Mouse (Mus musculus) lung, embryonic 16.5 days (tissue): ENCODE data around the gene Amot. TPM values are rescaled to one million over a fixed set of nuclear protein-coding genes. Genes with fewer than 3 reads are reported as not detected.
A peak's percentile ranks its signal among the peaks of the same experiment; 100 is the strongest.

Experiments used
- ATAC-seq: fragments of 200-750 bp; cut with Nextera tagmentation; 2 replicates; pipeline ENCODE4 v1.8.0; 2017; ENCODE audit warnings: low read depth, mild to moderate bottlenecking, moderate library complexity
- H3K27ac ChIP-seq: fragments of 300-500 bp; sonication (generic); 2 replicates; pipeline ENCODE4 v1.5.1; 2014; ENCODE audit warnings: mild to moderate bottlenecking, control low read depth, low read length
- H3K27me3 ChIP-seq: fragments of 300-500 bp; sonication (generic); 2 replicates; pipeline ENCODE4 v1.6.1; 2014; ENCODE audit warnings: low read depth, low read length, mixed read lengths; ENCODE audit not compliant: control insufficient read depth, insufficient read depth
- H3K36me3 ChIP-seq: fragments of 300-500 bp; sonication (generic); 2 replicates; pipeline ENCODE4 v1.6.1; 2014; ENCODE audit warnings: low read length; ENCODE audit not compliant: control insufficient read depth, insufficient read depth
- H3K4me1 ChIP-seq: fragments of 300-500 bp; sonication (generic); replicated peaks from 2 replicates; pipeline ENCODE4 v1.6.1; 2014; ENCODE audit warnings: low read length, mixed read lengths; ENCODE audit not compliant: control insufficient read depth, insufficient read depth
- H3K4me2 ChIP-seq: fragments of 300-500 bp; sonication (generic); 2 replicates; pipeline ENCODE4 v1.6.1; 2014; ENCODE audit warnings: low read depth, low read length, control low read depth
- H3K4me3 ChIP-seq: fragments of 300-500 bp; sonication (generic); 2 replicates; pipeline ENCODE4 v1.5.1; 2014; ENCODE audit warnings: mild to moderate bottlenecking, low read length, control low read depth
- H3K9ac ChIP-seq: fragments of 300-500 bp; sonication (generic); 2 replicates; pipeline ENCODE4 v1.6.1; 2014; ENCODE audit warnings: low read length, control low read depth
- H3K9me3 ChIP-seq: fragments of 300-500 bp; sonication (generic); 2 replicates; pipeline ENCODE4 v1.6.1; 2016; ENCODE audit warnings: low read length; ENCODE audit not compliant: control insufficient read depth
- WGBS: fragments of 180-500 bp; shearing (Covaris S2); extraction: QIAGEN DNeasy Blood & Tissue Kit; methylation state at CpG from one replicate; pipeline ENCODE4 v1.1.7; 2014; 5-methylcytosine and 5-hydroxymethylcytosine counted together
- polyA plus RNA-seq: library from polyadenylated mRNA; unstranded; fragments of >200 nt; fragmentation: Nextera tagmentation; extraction: Ambion mirVana; gene quantifications from 2 replicates; pipeline ENCODE4 v1.2.1, GENCODE M21; 2015

Amot gene
- polyA plus RNA-seq, 1 experiment from 2014 or later = 7.3 TPM

- Histone ChIP-seq H3K27ac (no peak overlapping the region), H3K27me3 (no peaks in the 10 kb centered on the region), H3K9ac (no peak overlapping the region), H3K4me3 (no peak overlapping the region), H3K4me2 (no peak overlapping the region), H3K9me3 (no peaks in the 10 kb centered on the region), H3K4me1 (no peaks in the 10 kb centered on the region), H3K36me3 (no peaks in the 10 kb centered on the region)
- WGBS = 58% methylated on average over 3 of the region's 3 CpGs
- no peak for ATAC-seq
These were observed 5.7 kb upstream of the Amot start for GRCm38 (mm10) chrX:145510675-145511074.

GRCm38 (mm10) chrX:145505457-145506201, 648 bp upstream of the Amot start:
- peak overlapping the region; percentile 58 for H3K4me2 ChIP-seq
- peak overlapping the region; percentile 55 for H3K4me3 ChIP-seq
- ATAC-seq = peak; percentile 96
- H3K27me3 ChIP-seq = no peaks in the 10 kb centered on the region
- H3K4me1 ChIP-seq = no peaks in the 10 kb centered on the region
- H3K27ac ChIP-seq = peak overlapping the region; percentile 76
- no peaks in the 10 kb centered on the region for H3K9me3 ChIP-seq
- H3K9ac ChIP-seq = peak overlapping the region; percentile 51
- H3K36me3 ChIP-seq = no peaks in the 10 kb centered on the region
- 20% methylated on average over 14 of the region's 14 CpGs for WGBS

GRCm38 (mm10) chrX:145501666-145502355, 3.2 kb downstream of the Amot start:
- no peaks in the 10 kb centered on the region for H3K27me3 ChIP-seq
- H3K4me2 ChIP-seq = no peak overlapping the region
- 66% methylated on average over 8 of the region's 8 CpGs for WGBS
- H3K9ac ChIP-seq = no peak overlapping the region
- no peaks in the 10 kb centered on the region for H3K9me3 ChIP-seq
- H3K27ac ChIP-seq = no peak overlapping the region
- no peak overlapping the region for H3K4me3 ChIP-seq
- ATAC-seq = no peak
- no peaks in the 10 kb centered on the region for H3K4me1 ChIP-seq
- no peaks in the 10 kb centered on the region for H3K36me3 ChIP-seq

GRCm38 (mm10) chrX:145499101-145499500, 5.9 kb downstream of the Amot start:
- H3K4me3 ChIP-seq = no peak overlapping the region

DNA sequence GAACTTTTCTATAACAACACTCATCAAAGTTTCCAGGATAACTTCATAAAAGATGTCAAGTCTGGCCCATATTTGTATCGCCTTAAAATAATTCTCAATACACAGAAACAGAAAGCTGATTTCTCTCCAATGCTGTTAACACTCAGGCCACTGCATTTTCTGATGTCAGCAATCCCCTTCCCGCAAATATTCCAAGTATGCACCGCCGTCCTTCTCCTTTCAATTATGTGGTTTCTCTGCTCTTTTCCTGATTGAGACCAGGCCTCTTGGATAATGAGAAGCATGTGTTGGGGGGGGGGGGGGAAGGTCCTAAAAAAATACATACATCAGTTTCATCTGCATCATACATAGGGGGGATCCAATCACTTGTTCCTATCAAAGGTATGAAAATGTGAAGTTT, 6.3 kb downstream of the Amot start:
- H3K27ac ChIP-seq = no peak overlapping the region
- no peak overlapping the region for H3K9ac ChIP-seq
- H3K4me2 ChIP-seq = no peak overlapping the region
- H3K4me1 ChIP-seq = no peaks in the 10 kb centered on the region
- H3K36me3 ChIP-seq = no peaks in the 10 kb centered on the region
- WGBS = 57% methylated on average over 4 of the region's 4 CpGs
- H3K9me3 ChIP-seq = no peaks in the 10 kb centered on the region
- ATAC-seq = no peak
- H3K4me3 ChIP-seq = no peak overlapping the region
- H3K27me3 ChIP-seq = no peaks in the 10 kb centered on the region

More at GRCm38 (mm10) chrX:145499101-145499500, 5.9 kb downstream of the Amot start:
- Histone ChIP-seq H3K27me3 (no peaks in the 10 kb centered on the region), H3K36me3 (no peaks in the 10 kb centered on the region), H3K4me2 (no peak overlapping the region), H3K9ac (no peak overlapping the region), H3K27ac (no peak overlapping the region), H3K9me3 (no peaks in the 10 kb centered on the region), H3K4me1 (no peaks in the 10 kb centered on the region)
- ATAC-seq = no peak
- 55% methylated on average over 2 of the region's 2 CpGs for WGBS

GRCm38 (mm10) chrX:145497486-145497885, 7.5 kb downstream of the Amot start:
- no peak overlapping the region for H3K4me2 ChIP-seq
- H3K9ac ChIP-seq = no peak overlapping the region
- H3K9me3 ChIP-seq = no peaks in the 10 kb centered on the region
- 70% methylated on average over 6 of the region's 6 CpGs for WGBS
- H3K4me3 ChIP-seq = no peak overlapping the region
- H3K36me3 ChIP-seq = no peaks in the 10 kb centered on the region
- H3K27ac ChIP-seq = no peak overlapping the region
- no peaks in the 10 kb centered on the region for H3K27me3 ChIP-seq
- ATAC-seq = peak; percentile 74
- H3K4me1 ChIP-seq = no peaks in the 10 kb centered on the region

DNA sequence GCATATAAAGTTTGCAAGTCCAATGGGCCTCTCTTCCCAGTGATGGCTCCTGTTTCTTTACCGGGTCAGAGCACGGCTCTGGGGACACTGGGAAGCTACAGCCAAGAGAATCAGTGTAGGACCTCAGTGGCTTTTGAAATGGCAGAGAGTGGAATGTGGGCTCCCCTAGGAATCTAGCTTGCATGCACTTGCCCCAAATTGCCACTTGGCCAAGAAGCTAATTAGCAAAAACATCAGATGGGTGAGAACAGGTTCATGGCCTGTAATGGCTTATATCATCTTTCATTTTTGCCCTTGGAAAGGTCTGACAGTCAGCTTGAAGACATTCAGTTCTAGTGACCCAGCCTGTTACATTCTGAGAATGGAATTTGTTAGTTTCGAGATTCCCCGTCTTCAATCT, 9.6 kb downstream of the Amot start:
- H3K4me1 ChIP-seq = no peaks in the 10 kb centered on the region
- H3K9ac ChIP-seq = no peak overlapping the region
- no peak overlapping the region for H3K4me2 ChIP-seq
- no peak for ATAC-seq
- WGBS = 84% methylated on average over 4 of the region's 4 CpGs
- H3K36me3 ChIP-seq = no peaks in the 10 kb centered on the region
- no peak overlapping the region for H3K4me3 ChIP-seq
- H3K9me3 ChIP-seq = no peaks in the 10 kb centered on the region
- H3K27me3 ChIP-seq = no peaks in the 10 kb centered on the region
- no peak overlapping the region for H3K27ac ChIP-seq

DNA sequence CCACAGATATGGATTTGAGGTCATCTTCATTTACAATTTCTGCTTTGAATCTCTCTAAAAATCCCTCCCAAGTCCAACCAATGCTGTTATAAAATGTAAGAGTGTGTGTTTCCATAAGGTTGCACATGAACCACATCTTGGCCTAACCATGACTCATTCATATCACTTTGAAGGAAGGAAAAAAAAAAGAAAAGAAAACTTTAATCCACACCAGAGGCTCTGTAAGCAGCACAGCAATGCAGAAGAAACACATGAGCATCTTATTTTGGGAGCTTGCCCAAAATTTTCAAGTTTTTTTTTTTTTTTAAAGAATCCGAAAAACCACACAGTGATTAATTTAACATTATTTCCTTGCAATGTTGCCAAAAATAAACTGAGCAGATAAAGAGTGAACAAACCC, 14.2 kb downstream of the Amot start:
- Histone ChIP-seq H3K36me3 (no peaks in the 10 kb centered on the region), H3K4me2 (no peak overlapping the region), H3K4me3 (no peak overlapping the region), H3K9me3 (no peaks in the 10 kb centered on the region), H3K4me1 (no peaks in the 10 kb centered on the region), H3K9ac (no peak overlapping the region), H3K27ac (no peak overlapping the region), H3K27me3 (no peaks in the 10 kb centered on the region)
- WGBS = 56% methylated on average over 1 of the region's 1 CpGs
- ATAC-seq = no peak

- Histone ChIP-seq H3K27me3 (no peaks in the 10 kb centered on the region), H3K4me2 (no peak overlapping the region), H3K4me1 (no peaks in the 10 kb centered on the region), H3K9ac (no peak overlapping the region), H3K4me3 (no peak overlapping the region), H3K9me3 (no peaks in the 10 kb centered on the region), H3K27ac (no peak overlapping the region), H3K36me3 (no peaks in the 10 kb centered on the region)
- 49% methylated on average over 3 of the region's 3 CpGs for WGBS
- ATAC-seq = no peak
These were observed 14.6 kb downstream of the Amot start for GRCm38 (mm10) chrX:145490417-145490816.
